Mouse (Mus musculus) liver, embryonic 13.5 days (tissue): ENCODE measurements around the gene Il23a. TPM values are rescaled to one million over a fixed set of nuclear protein-coding genes. Genes with fewer than 3 reads are reported as not detected.
"Not testable (repeated sequence)": the region's sequence is repeated elsewhere in the genome, so short reads cannot be mapped to it uniquely, and the experiment has no call there.

Experiments used
- ATAC-seq: fragments of 200-750 bp; cut with Nextera tagmentation; 2 replicates; pipeline ENCODE4 v1.8.0; 2017; ENCODE audit warnings: low read depth, mild to moderate bottlenecking, moderate number of reproducible peaks, moderate library complexity
- DNase-seq: peaks from one replicate; pipeline ENCODE4 v3.0.0; 2022
- H3K27ac ChIP-seq: fragments of 300-500 bp; sonication (generic); 2 replicates; pipeline ENCODE4 v1.5.1; 2015; ENCODE audit warnings: moderate library complexity, mild to moderate bottlenecking, inconsistent platforms
- H3K27me3 ChIP-seq: fragments of 300-500 bp; sonication (generic); 2 replicates; pipeline ENCODE4 v1.6.1; 2015; ENCODE audit warnings: mild to moderate bottlenecking, inconsistent platforms
- H3K36me3 ChIP-seq: fragments of 300-500 bp; sonication (generic); 2 replicates; pipeline ENCODE4 v1.6.1; 2015; ENCODE audit warnings: mild to moderate bottlenecking, inconsistent platforms
- H3K4me1 ChIP-seq: fragments of 300-500 bp; sonication (generic); replicated peaks from 2 replicates; pipeline ENCODE4 v1.6.1; 2015; ENCODE audit warnings: inconsistent platforms
- H3K4me2 ChIP-seq: fragments of 300-500 bp; sonication (generic); 2 replicates; pipeline ENCODE4 v1.6.1; 2015; ENCODE audit warnings: inconsistent platforms, mild to moderate bottlenecking, moderate library complexity
- H3K4me3 ChIP-seq: fragments of 300-500 bp; sonication (generic); replicated peaks from 2 replicates; pipeline ENCODE4 v1.5.1; 2015; ENCODE audit warnings: mild to moderate bottlenecking, inconsistent platforms
- H3K9ac ChIP-seq: fragments of 300-500 bp; sonication (generic); 2 replicates; pipeline ENCODE4 v1.6.1; 2015; ENCODE audit warnings: mild to moderate bottlenecking, inconsistent platforms
- H3K9me3 ChIP-seq: fragments of 300-500 bp; sonication (generic); replicated peaks from 2 replicates; pipeline ENCODE4 v1.6.1; 2016; ENCODE audit warnings: inconsistent platforms
- WGBS: fragments of 180-500 bp; shearing (Covaris S2); methylation state at CpG from one replicate; pipeline ENCODE4 v1.1.7; 2015; ENCODE audit not compliant: insufficient replicate concordance; 5-methylcytosine and 5-hydroxymethylcytosine counted together
- polyA plus RNA-seq: library from polyadenylated mRNA; unstranded; fragments of >200 nt; fragmentation: Nextera tagmentation; extraction: Ambion mirVana; gene quantifications from 2 replicates; pipeline ENCODE4 v1.2.1, GENCODE M21; 2015

The Il23a gene
- polyA plus RNA-seq, 1 experiment from 2014 or later: not detected

GRCm38 (mm10) chr10:128332358-128333249 lies 34.1 kb upstream of the Il23a start:
- not testable (repeated sequence) for ATAC-seq

GRCm38 (mm10) chr10:128327610-128328009 lies 29.1 kb upstream of the Il23a start:
- Histone ChIP-seq H3K4me3 (no peak overlapping the region), H3K4me1 (peaks cover 25% of the 10 kb centered on the region), H3K9me3 (no peaks in the 10 kb centered on the region), H3K4me2 (no peak overlapping the region), H3K27me3 (no peaks in the 10 kb centered on the region), H3K9ac (no peak overlapping the region), H3K36me3 (peaks cover 34% of the 10 kb centered on the region), H3K27ac (no peak overlapping the region)
- 74% methylated on average over 10 of the region's 10 CpGs for WGBS
- DNase-seq (no peak), ATAC-seq (no peak)

More at GRCm38 (mm10) chr10:128332358-128333249, 34.1 kb upstream of the Il23a start:
- H3K27ac ChIP-seq, H3K27me3 ChIP-seq, H3K9me3 ChIP-seq, H3K9ac ChIP-seq, DNase-seq, H3K4me3 ChIP-seq, H3K4me2 ChIP-seq: not testable (repeated sequence)
- 62% methylated on average over 6 of the region's 6 CpGs for WGBS
- peaks cover 12% of the 10 kb centered on the region for H3K36me3 ChIP-seq
- peaks cover 43% of the 10 kb centered on the region for H3K4me1 ChIP-seq

GRCm38 (mm10) chr10:128326825-128327224 lies 28.3 kb upstream of the Il23a start:
- ATAC-seq (no peak), DNase-seq (no peak)
- H3K27me3 ChIP-seq: no peaks in the 10 kb centered on the region
- peaks cover 34% of the 10 kb centered on the region for H3K36me3 ChIP-seq
- no peaks in the 10 kb centered on the region for H3K9me3 ChIP-seq
- 86% methylated on average over 8 of the region's 8 CpGs for WGBS
- no peak overlapping the region for H3K27ac ChIP-seq
- H3K4me1 ChIP-seq: peaks cover 24% of the 10 kb centered on the region
- H3K9ac ChIP-seq: no peak overlapping the region
- no peak overlapping the region for H3K4me2 ChIP-seq
- no peak overlapping the region for H3K4me3 ChIP-seq

- peaks cover 24% of the 10 kb centered on the region for H3K4me1 ChIP-seq
- H3K9me3 ChIP-seq: no peaks in the 10 kb centered on the region
- DNase-seq: no peak
- H3K9ac ChIP-seq: peak overlapping the region; percentile 92
- H3K36me3 ChIP-seq: peaks cover 53% of the 10 kb centered on the region
- WGBS: 49% methylated on average over 8 of the region's 8 CpGs
- peak overlapping the region; percentile 89 for H3K27ac ChIP-seq
- ATAC-seq: no peak
- H3K4me2 ChIP-seq: peak overlapping the region; percentile 86
- H3K27me3 ChIP-seq: no peaks in the 10 kb centered on the region
- H3K4me3 ChIP-seq: peak overlapping the region; percentile 87
Measured at GRCm38 (mm10) chr10:128323516-128323915, 25.0 kb upstream of the Il23a start.

GRCm38 (mm10) chr10:128322141-128323108 lies 23.9 kb upstream of the Il23a start, which contains the start of gene Cnpy2:
TSS of gene Cnpy2 (plus strand) at chr10:128322459.
- peak within 1 kb of the TSS; percentile 92 for H3K9ac ChIP-seq
- H3K27ac ChIP-seq: peak within 1 kb of the TSS; percentile 89
- peak within 1 kb of the TSS; percentile 86 for H3K4me2 ChIP-seq
- H3K4me3 ChIP-seq: peak within 1 kb of the TSS; percentile 87
- peaks cover 24% of the 10 kb centered on the region for H3K4me1 ChIP-seq
- no peaks in the 10 kb centered on the region for H3K27me3 ChIP-seq
- no peaks in the 10 kb centered on the region for H3K9me3 ChIP-seq
- peaks cover 55% of the 10 kb centered on the region for H3K36me3 ChIP-seq
- ATAC-seq (peak; percentile 76), DNase-seq (peak; percentile 73)
- under 1% methylated on average over 40 of the region's 40 CpGs for WGBS

GRCm38 (mm10) chr10:128321641-128322040 lies 23.1 kb upstream of the Il23a start:
- no peak for DNase-seq
- H3K27ac ChIP-seq: peak overlapping the region; percentile 6; the same call in 1 of the 2 replicates
- H3K9ac ChIP-seq: peak overlapping the region; percentile 63
- peaks cover 24% of the 10 kb centered on the region for H3K4me1 ChIP-seq
- H3K27me3 ChIP-seq: no peaks in the 10 kb centered on the region
- H3K4me2 ChIP-seq: peak overlapping the region; percentile 86
- H3K36me3 ChIP-seq: peaks cover 54% of the 10 kb centered on the region
- no peak for ATAC-seq
- peak overlapping the region; percentile 87 for H3K4me3 ChIP-seq
- no peaks in the 10 kb centered on the region for H3K9me3 ChIP-seq
- 52% methylated on average over 12 of the region's 12 CpGs for WGBS

GRCm38 (mm10) chr10:128315578-128315977 lies 17.0 kb upstream of the Il23a start:
- peaks cover 8% of the 10 kb centered on the region for H3K4me1 ChIP-seq
- WGBS: 71% methylated on average over 8 of the region's 8 CpGs
- no peak overlapping the region for H3K4me3 ChIP-seq
- no peaks in the 10 kb centered on the region for H3K27me3 ChIP-seq
- H3K9me3 ChIP-seq: no peaks in the 10 kb centered on the region
- ATAC-seq: peak; percentile 52; the same call in 1 of the 2 replicates
- H3K36me3 ChIP-seq: peaks cover 84% of the 10 kb centered on the region
- no peak overlapping the region for H3K4me2 ChIP-seq
- DNase-seq: no peak
- H3K27ac ChIP-seq: no peak overlapping the region
- H3K9ac ChIP-seq: no peak overlapping the region

GRCm38 (mm10) chr10:128310902-128311301 lies 12.3 kb upstream of the Il23a start:
- H3K36me3 ChIP-seq: peaks cover 68% of the 10 kb centered on the region
- no peak overlapping the region for H3K27ac ChIP-seq
- 49% methylated on average over 4 of the region's 4 CpGs for WGBS

GRCm38 (mm10) chr10:128310177-128310576 lies 11.6 kb upstream of the Il23a start:
- Histone ChIP-seq H3K4me1 (peaks cover 5% of the 10 kb centered on the region), H3K4me2 (no peak overlapping the region), H3K27ac (no peak overlapping the region), H3K36me3 (peaks cover 64% of the 10 kb centered on the region), H3K9me3 (no peaks in the 10 kb centered on the region), H3K4me3 (no peak overlapping the region), H3K9ac (no peak overlapping the region), H3K27me3 (no peaks in the 10 kb centered on the region)
- 78% methylated on average over 11 of the region's 11 CpGs for WGBS
- ATAC-seq (no peak), DNase-seq (no peak)

More at GRCm38 (mm10) chr10:128310902-128311301, 12.3 kb upstream of the Il23a start:
- ATAC-seq: no peak; the same call in 1 of the 2 replicates
- Histone ChIP-seq H3K9me3 (no peaks in the 10 kb centered on the region), H3K4me1 (peaks cover 8% of the 10 kb centered on the region), H3K4me3 (no peak overlapping the region), H3K27me3 (no peaks in the 10 kb centered on the region), H3K9ac (no peak overlapping the region), H3K4me2 (no peak overlapping the region)
- DNase-seq: no peak

GRCm38 (mm10) chr10:128309654-128310053 lies 11.1 kb upstream of the Il23a start:
- H3K4me2 ChIP-seq: no peak overlapping the region
- H3K36me3 ChIP-seq: peaks cover 59% of the 10 kb centered on the region
- H3K9me3 ChIP-seq: no peaks in the 10 kb centered on the region
- DNase-seq: no peak
- WGBS: 84% methylated on average over 7 of the region's 7 CpGs
- no peak overlapping the region for H3K4me3 ChIP-seq
- H3K27ac ChIP-seq: no peak overlapping the region
- no peaks in the 10 kb centered on the region for H3K27me3 ChIP-seq
- H3K4me1 ChIP-seq: peaks cover 7% of the 10 kb centered on the region
- H3K9ac ChIP-seq: no peak overlapping the region
- no peak for ATAC-seq
